Mouse (Mus musculus) bone marrow, adult 2 months (tissue): Measurements from ENCODE around the gene Stom.

Source experiments
- CTCF ChIP-seq: fragments of 200-500 bp; IDR thresholded peaks from 2 replicates; pipeline ENCODE4 v1.5.1; 2011; ENCODE audit warnings: low read length, control low read depth; ENCODE audit not compliant: control insufficient read depth, insufficient read depth
- POLR2A ChIP-seq: fragments of 200-500 bp; IDR thresholded peaks from 2 replicates; pipeline ENCODE4 v1.6.1; 2011; ENCODE audit warnings: low read depth, mild to moderate bottlenecking, control low read depth, low read length, borderline replicate concordance; ENCODE audit not compliant: control insufficient read depth

- TF ChIP-seq CTCF: no peak
- TF ChIP-seq POLR2A: no peak
These were observed 49.7 kb downstream of the Stom start for GRCm38 (mm10) chr2:35287017-35287620.
